Mouse (Mus musculus) heart, postnatal 0 days (tissue): ENCODE results near the gene Rsbn1l. TPM values are rescaled to one million over a fixed set of nuclear protein-coding genes. Genes with fewer than 3 reads are reported as not detected.

Experiments used
- ATAC-seq: fragments of 200-750 bp; cut with Nextera tagmentation; 2 replicates; pipeline ENCODE4 v1.8.0; 2017; ENCODE audit warnings: low read depth, moderate number of reproducible peaks, moderate library complexity; ENCODE audit not compliant: insufficient read depth
- DNase-seq: peaks from one replicate; pipeline ENCODE4 v3.0.0-alpha.2; 2016; ENCODE audit warnings: low spot score
- H3K27ac ChIP-seq: fragments of 300-500 bp; sonication (generic); 2 replicates; pipeline ENCODE4 v1.5.1; 2014; ENCODE audit warnings: low read depth, mild to moderate bottlenecking
- H3K27me3 ChIP-seq: fragments of 300-500 bp; sonication (generic); 2 replicates; pipeline ENCODE4 v1.6.1; 2014; ENCODE audit warnings: low read length, mixed read lengths; ENCODE audit not compliant: control insufficient read depth, insufficient read depth
- H3K36me3 ChIP-seq: fragments of 300-500 bp; sonication (generic); replicated peaks from 2 replicates; pipeline ENCODE4 v1.6.1; 2014; ENCODE audit warnings: low read length, mixed read lengths; ENCODE audit not compliant: control insufficient read depth, insufficient read depth
- H3K4me1 ChIP-seq: fragments of 300-500 bp; sonication (generic); 2 replicates; pipeline ENCODE4 v1.6.1; 2014; ENCODE audit warnings: antibody characterized with exemption; ENCODE audit not compliant: control insufficient read depth, insufficient read depth
- H3K4me2 ChIP-seq: fragments of 300-500 bp; sonication (generic); 2 replicates; pipeline ENCODE4 v1.6.1; 2014; ENCODE audit warnings: low read depth, mild to moderate bottlenecking, low read length, moderate library complexity
- H3K4me3 ChIP-seq: fragments of 300-500 bp; sonication (generic); 2 replicates; pipeline ENCODE4 v1.5.1; 2014; ENCODE audit warnings: low read depth, low read length
- H3K9ac ChIP-seq: fragments of 300-500 bp; sonication (generic); replicated peaks from 2 replicates; pipeline ENCODE4 v1.6.1; 2014; ENCODE audit warnings: low read depth, low read length, mixed read lengths
- H3K9me3 ChIP-seq: fragments of 300-500 bp; sonication (generic); replicated peaks from 2 replicates; pipeline ENCODE4 v1.6.1; 2016; ENCODE audit warnings: low read length; ENCODE audit not compliant: control insufficient read depth
- CTCF ChIP-seq: IDR thresholded peaks from 2 replicates; pipeline ENCODE4 v1.5.1; 2016; ENCODE audit warnings: antibody characterized with exemption, control low read depth, low read depth
- EP300 ChIP-seq: IDR thresholded peaks from 2 replicates; pipeline ENCODE4 v1.6.1; 2016; ENCODE audit warnings: antibody characterized with exemption, low read depth
- WGBS: fragments of 180-500 bp; shearing (Covaris S2); extraction: QIAGEN DNeasy Blood & Tissue Kit; methylation state at CpG from one replicate; pipeline ENCODE4 v1.1.7; 2014; 5-methylcytosine and 5-hydroxymethylcytosine counted together
- polyA plus RNA-seq: library from polyadenylated mRNA; unstranded; fragments of >200 nt; fragmentation: Nextera tagmentation; extraction: Ambion mirVana; gene quantifications from 2 replicates; pipeline ENCODE4 v1.2.1, GENCODE M21; 2015
- total RNA-seq: library from RNA; depleted of rRNA; stranded (reverse); fragments of >200 nt; gene quantifications from 2 replicates; pipeline ENCODE4 v1.2.3, GENCODE M21; 2014; ENCODE audit warnings: low replicate concordance

Rsbn1l gene
- total and polyA plus RNA-seq, 2 experiments from 2014 or later, result 8.5 to 9.4 TPM

GRCm38 (mm10) chr5:20897446-20898167 is 58.6 kb downstream of the Rsbn1l start:
- Histone ChIP-seq H3K4me3 (no peak overlapping the region), H3K9me3 (no peaks in the 10 kb centered on the region), H3K27me3 (no peaks in the 10 kb centered on the region), H3K9ac (no peak overlapping the region), H3K27ac (no peak overlapping the region), H3K36me3 (peaks cover 46% of the 10 kb centered on the region), H3K4me2 (no peak overlapping the region), H3K4me1 (no peaks in the 10 kb centered on the region)
- TF ChIP-seq EP300, result no peak
- no peak for TF ChIP-seq CTCF
- 74% methylated on average over 2 of the region's 2 CpGs for WGBS
- ATAC-seq (no peak), DNase-seq (no peak)

- Histone ChIP-seq H3K4me3 (no peak overlapping the region), H3K9ac (0 out of 2 replicates have a peak overlapping the region, but pooled peaks have one; percentile 74), H3K4me2 (peak overlapping the region; percentile 85), H3K36me3 (no peaks in the 10 kb centered on the region), H3K4me1 (peaks cover 12% of the 10 kb centered on the region), H3K27me3 (no peaks in the 10 kb centered on the region), H3K27ac (no peak overlapping the region), H3K9me3 (no peaks in the 10 kb centered on the region)
- no peak for ATAC-seq
- 65% methylated on average over 4 of the region's 4 CpGs for WGBS
- no peak for TF ChIP-seq EP300
- no peak for TF ChIP-seq CTCF
- DNase-seq, result no peak
These were observed 72.1 kb downstream of the Rsbn1l start for GRCm38 (mm10) chr5:20884036-20884620.

- whole genome bisulfite sequencing, result under 1% methylated on average over 75 of the region's 94 CpGs
- Histone ChIP-seq H3K27me3 (no peaks in the 10 kb centered on the region), H3K4me1 (peaks cover 15% of the 10 kb centered on the region), H3K9ac (peak within 1 kb of the TSS; percentile 90), H3K36me3 (no peaks in the 10 kb centered on the region), H3K4me2 (peak within 1 kb of the TSS; percentile 85), H3K27ac (peak within 1 kb of the TSS; percentile 93), H3K4me3 (peak within 1 kb of the TSS; percentile 82), H3K9me3 (no peaks in the 10 kb centered on the region)
- TF ChIP-seq EP300, result peak; percentile 52; the same call in 1 of the 2 replicates
- TF ChIP-seq CTCF, result no peak
- DNase-seq (peak; percentile 99), ATAC-seq (peak; percentile 95)
These were observed 74.0 kb downstream of the Rsbn1l start, which contains the start of the genes Phtf2 and Tmem60 for GRCm38 (mm10) chr5:20881915-20882800. Phtf2 (minus strand) TSS chr5:20882124. Tmem60 (plus strand) TSS chr5:20882191.

- Histone ChIP-seq H3K4me2 (peak overlapping the region; percentile 72), H3K4me3 (peak overlapping the region; percentile 82), H3K27ac (peak overlapping the region; percentile 93), H3K4me1 (peaks cover 15% of the 10 kb centered on the region), H3K9me3 (no peaks in the 10 kb centered on the region), H3K27me3 (no peaks in the 10 kb centered on the region), H3K36me3 (no peaks in the 10 kb centered on the region), H3K9ac (peak overlapping the region; percentile 90)
- TF ChIP-seq CTCF (no peak), EP300 (no peak)
- under 1% methylated on average over 45 of the region's 64 CpGs for WGBS
- peak; percentile 19 for ATAC-seq
- peak; percentile 33 for DNase-seq
These were observed 75.1 kb downstream of the Rsbn1l start for GRCm38 (mm10) chr5:20880797-20881775.
